Mouse (Mus musculus) heart, embryonic 16.5 days (tissue): ENCODE measurements around the gene Lgals8. TPM values are rescaled to one million over a fixed set of nuclear protein-coding genes. Genes with fewer than 3 reads are reported as not detected.
A peak's percentile ranks its signal among the peaks of the same experiment; 100 is the strongest.

ENCODE experiments used
- ATAC-seq: fragments of 200-750 bp; cut with Nextera tagmentation; replicated peaks from 2 replicates; pipeline ENCODE4 v1.8.0; 2017; ENCODE audit warnings: moderate number of reproducible peaks; ENCODE audit not compliant: insufficient read depth, low FRiP score; ENCODE audit errors: extremely low read depth
- H3K27ac ChIP-seq: fragments of 300-500 bp; sonication (generic); 2 replicates; pipeline ENCODE4 v1.5.1; 2014; ENCODE audit warnings: mild to moderate bottlenecking, low read length, control low read depth, moderate library complexity
- H3K27me3 ChIP-seq: fragments of 300-500 bp; sonication (generic); 2 replicates; pipeline ENCODE4 v1.6.1; 2014; ENCODE audit warnings: low read length, mixed read lengths; ENCODE audit not compliant: control insufficient read depth, insufficient read depth
- H3K36me3 ChIP-seq: fragments of 300-500 bp; sonication (generic); 2 replicates; pipeline ENCODE4 v1.6.1; 2014; ENCODE audit not compliant: control insufficient read depth, insufficient read depth
- H3K4me1 ChIP-seq: fragments of 300-500 bp; sonication (generic); 2 replicates; pipeline ENCODE4 v1.6.1; 2014; ENCODE audit warnings: low read length, mixed read lengths; ENCODE audit not compliant: control insufficient read depth, insufficient read depth
- H3K4me2 ChIP-seq: fragments of 300-500 bp; sonication (generic); 2 replicates; pipeline ENCODE4 v1.6.1; 2014; ENCODE audit warnings: low read depth, mild to moderate bottlenecking, control low read depth, low read length
- H3K4me3 ChIP-seq: fragments of 300-500 bp; sonication (generic); 2 replicates; pipeline ENCODE4 v1.5.1; 2014; ENCODE audit warnings: mild to moderate bottlenecking, control low read depth, low read length
- H3K9ac ChIP-seq: fragments of 300-500 bp; sonication (generic); 2 replicates; pipeline ENCODE4 v1.6.1; 2014; ENCODE audit warnings: low read length, control low read depth
- H3K9me3 ChIP-seq: fragments of 300-500 bp; sonication (generic); replicated peaks from 2 replicates; pipeline ENCODE4 v1.6.1; 2016; ENCODE audit warnings: low read length; ENCODE audit not compliant: control insufficient read depth
- WGBS: fragments of 180-500 bp; shearing (Covaris S2); extraction: QIAGEN DNeasy Blood & Tissue Kit; methylation state at CpG from one replicate; pipeline ENCODE4 v1.1.7; 2014; 5-methylcytosine and 5-hydroxymethylcytosine counted together
- polyA plus RNA-seq: library from polyadenylated mRNA; unstranded; fragments of >200 nt; fragmentation: Nextera tagmentation; extraction: Ambion mirVana; gene quantifications from 2 replicates; pipeline ENCODE4 v1.2.1, GENCODE M21; 2015

Gene Lgals8
- polyA plus RNA-seq, 1 experiment from 2014 or later: 19.8 TPM

DNA sequence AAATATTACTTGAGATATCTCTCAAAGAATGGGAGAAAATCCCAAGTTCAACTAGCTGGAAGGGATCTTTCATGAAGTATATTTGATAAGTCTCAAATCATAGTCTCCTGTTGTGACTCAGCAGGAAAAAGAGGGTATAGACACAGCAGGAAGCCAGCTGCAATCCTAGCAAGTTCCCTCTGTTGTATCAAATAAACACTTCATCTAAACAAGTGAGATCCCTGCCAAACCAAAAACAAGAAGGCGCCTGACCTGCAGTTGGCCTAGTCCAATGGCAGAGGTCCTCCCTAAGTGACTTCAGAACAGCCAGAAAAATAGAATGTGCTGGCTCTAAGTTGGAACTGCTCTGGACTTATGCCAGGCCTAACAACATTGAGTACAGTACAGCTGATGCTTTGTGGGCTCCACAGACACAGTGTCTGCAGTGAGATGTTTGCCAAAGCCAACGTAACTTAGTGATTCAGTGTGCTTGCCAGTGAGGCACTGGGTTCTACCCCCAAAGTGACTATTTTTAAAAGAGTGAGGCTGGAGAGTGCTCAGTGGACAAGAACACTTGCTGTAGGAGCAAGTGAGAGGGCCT is 22.6 kb downstream of the Lgals8 start:
- WGBS: 57% methylated on average over 2 of the region's 2 CpGs
- Histone ChIP-seq H3K4me3 (no peak overlapping the region), H3K27me3 (no peaks in the 10 kb centered on the region), H3K27ac (peak overlapping the region; percentile 43), H3K36me3 (peaks cover 33% of the 10 kb centered on the region), H3K4me2 (no peak overlapping the region), H3K9ac (no peak overlapping the region), H3K4me1 (peaks cover 11% of the 10 kb centered on the region), H3K9me3 (no peaks in the 10 kb centered on the region)
- ATAC-seq: peak; percentile 55

DNA sequence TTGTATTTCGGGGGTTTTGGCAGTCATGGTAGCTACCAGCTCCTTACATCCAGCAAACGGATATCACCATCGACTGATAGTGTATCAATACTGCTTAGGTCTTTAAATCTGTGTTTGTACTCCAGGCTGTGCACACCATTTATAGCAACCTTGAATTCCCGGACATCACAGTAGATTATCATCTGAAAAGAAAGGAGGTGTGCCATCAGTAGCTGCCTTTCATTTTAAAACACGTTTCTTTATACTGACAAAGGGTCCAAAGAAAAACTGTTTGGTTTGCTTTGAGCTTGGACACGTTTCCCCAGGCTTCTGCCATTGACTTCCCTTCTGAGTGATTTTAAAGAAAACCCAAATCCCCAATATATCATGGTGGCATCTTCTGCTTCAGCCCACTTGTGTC is 23.9 kb downstream of the Lgals8 start:
- Histone ChIP-seq H3K27me3 (no peaks in the 10 kb centered on the region), H3K36me3 (peaks cover 36% of the 10 kb centered on the region)
- 88% methylated on average over 6 of the region's 6 CpGs for WGBS

DNA sequence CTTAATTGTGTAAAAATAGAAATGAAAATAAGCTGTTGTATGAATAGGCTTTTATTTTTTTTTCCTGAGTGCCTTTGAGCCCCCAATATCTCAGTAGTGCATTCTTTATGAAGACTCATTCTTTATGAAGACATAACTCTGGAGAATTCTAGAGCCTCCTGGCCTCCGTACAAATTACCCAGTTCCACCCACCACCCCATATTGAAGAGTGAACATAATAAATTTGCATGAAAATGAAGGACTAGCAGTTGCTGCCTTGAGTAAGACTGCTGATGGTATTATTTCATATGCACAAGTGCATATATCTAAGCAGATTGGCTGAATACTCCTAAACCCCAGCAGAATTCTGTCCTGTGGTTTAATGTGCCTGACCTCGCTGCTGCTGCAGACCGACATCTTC is 25.2 kb downstream of the Lgals8 start:
- H3K27ac ChIP-seq: no peak overlapping the region
- no peak overlapping the region for H3K4me2 ChIP-seq
- no peak overlapping the region for H3K4me3 ChIP-seq
- peaks cover 11% of the 10 kb centered on the region for H3K4me1 ChIP-seq
- WGBS: 91% methylated on average over 3 of the region's 3 CpGs
- H3K9ac ChIP-seq: no peak overlapping the region
- H3K27me3 ChIP-seq: no peaks in the 10 kb centered on the region
- H3K36me3 ChIP-seq: peaks cover 40% of the 10 kb centered on the region
- H3K9me3 ChIP-seq: no peaks in the 10 kb centered on the region
- ATAC-seq: no peak

More for the DNA sequence above, 23.9 kb downstream of the Lgals8 start:
- H3K4me1 ChIP-seq: peaks cover 11% of the 10 kb centered on the region
- no peaks in the 10 kb centered on the region for H3K9me3 ChIP-seq
- H3K27ac ChIP-seq: no peak overlapping the region
- no peak overlapping the region for H3K9ac ChIP-seq
- H3K4me2 ChIP-seq: no peak overlapping the region
- no peak overlapping the region for H3K4me3 ChIP-seq
- ATAC-seq: no peak

DNA sequence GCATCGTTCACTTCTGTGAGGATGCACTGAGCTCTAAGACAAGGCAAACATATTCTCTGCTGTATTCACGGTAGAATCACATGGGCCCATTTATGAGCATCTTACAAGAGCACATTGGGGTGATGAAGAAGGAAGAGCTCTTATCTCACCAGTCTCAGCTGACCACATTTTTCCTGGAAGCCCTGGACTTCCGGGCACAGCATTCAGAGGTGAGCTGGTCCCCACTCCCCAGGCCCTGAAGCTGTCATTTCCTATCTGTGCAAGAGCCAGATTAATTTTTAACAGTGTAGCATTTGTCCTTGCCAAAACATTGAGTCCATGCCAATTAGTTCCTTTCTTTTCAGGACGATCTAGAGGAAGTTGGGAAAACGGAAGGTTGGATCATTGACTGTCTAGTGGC is 30.9 kb downstream of the Lgals8 start:
- Histone ChIP-seq H3K4me2 (no peak overlapping the region), H3K36me3 (peaks cover 71% of the 10 kb centered on the region), H3K4me3 (no peak overlapping the region), H3K9ac (no peak overlapping the region), H3K27ac (no peak overlapping the region), H3K9me3 (no peaks in the 10 kb centered on the region), H3K27me3 (no peaks in the 10 kb centered on the region), H3K4me1 (no peaks in the 10 kb centered on the region)
- ATAC-seq: no peak
- WGBS: 74% methylated on average over 5 of the region's 5 CpGs

DNA sequence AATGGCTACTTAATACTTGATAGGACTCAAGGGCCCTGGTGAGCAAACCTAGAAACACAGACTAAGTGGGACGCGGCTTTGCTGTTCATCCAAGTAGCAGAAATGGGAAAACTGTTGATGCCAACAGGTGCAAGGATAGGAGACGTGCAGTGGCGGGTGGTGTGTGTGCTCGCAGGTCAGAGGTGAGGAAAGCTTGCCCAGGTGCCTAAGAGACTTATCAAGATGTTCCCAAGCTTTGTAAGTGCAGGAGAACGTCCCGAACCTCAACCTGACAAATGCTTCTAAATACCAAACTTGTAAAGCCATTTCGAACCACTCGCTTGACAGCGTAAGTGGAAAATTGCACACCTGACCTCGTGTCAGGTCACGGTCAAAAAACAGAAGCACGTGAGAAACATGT is 36.2 kb downstream of the Lgals8 start:
- Histone ChIP-seq H3K36me3 (peaks cover 64% of the 10 kb centered on the region), H3K4me3 (no peak overlapping the region), H3K27me3 (no peaks in the 10 kb centered on the region), H3K4me1 (no peaks in the 10 kb centered on the region), H3K9ac (no peak overlapping the region), H3K9me3 (no peaks in the 10 kb centered on the region), H3K27ac (no peak overlapping the region), H3K4me2 (no peak overlapping the region)
- no peak for ATAC-seq
- WGBS: 93% methylated on average over 13 of the region's 13 CpGs

DNA sequence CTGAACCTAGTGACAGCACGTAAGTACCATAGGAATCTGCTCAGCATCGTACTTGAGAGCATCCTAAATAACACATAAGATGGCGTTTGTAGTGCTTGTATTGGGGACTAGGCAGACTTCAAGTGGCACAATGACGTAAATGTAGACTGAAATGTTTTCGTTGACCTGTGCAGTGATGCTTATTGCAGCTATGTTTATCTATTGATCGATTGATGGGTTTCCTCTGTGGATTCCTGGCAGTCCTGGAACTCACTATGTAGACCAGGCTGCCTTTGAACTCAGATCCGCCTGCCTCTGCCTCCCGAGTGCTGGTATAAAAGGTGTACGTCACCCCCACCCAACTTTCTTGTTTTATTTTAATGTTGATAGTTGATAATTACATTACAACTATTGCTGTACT is 44.1 kb downstream of the Lgals8 start:
- ATAC-seq: no peak
- no peak overlapping the region for H3K9ac ChIP-seq
- no peak overlapping the region for H3K4me3 ChIP-seq
- 92% methylated on average over 9 of the region's 9 CpGs for WGBS
- H3K36me3 ChIP-seq: peaks cover 47% of the 10 kb centered on the region
- H3K27ac ChIP-seq: no peak overlapping the region
- H3K4me1 ChIP-seq: no peaks in the 10 kb centered on the region
- no peak overlapping the region for H3K4me2 ChIP-seq
- H3K9me3 ChIP-seq: no peaks in the 10 kb centered on the region
- no peaks in the 10 kb centered on the region for H3K27me3 ChIP-seq

DNA sequence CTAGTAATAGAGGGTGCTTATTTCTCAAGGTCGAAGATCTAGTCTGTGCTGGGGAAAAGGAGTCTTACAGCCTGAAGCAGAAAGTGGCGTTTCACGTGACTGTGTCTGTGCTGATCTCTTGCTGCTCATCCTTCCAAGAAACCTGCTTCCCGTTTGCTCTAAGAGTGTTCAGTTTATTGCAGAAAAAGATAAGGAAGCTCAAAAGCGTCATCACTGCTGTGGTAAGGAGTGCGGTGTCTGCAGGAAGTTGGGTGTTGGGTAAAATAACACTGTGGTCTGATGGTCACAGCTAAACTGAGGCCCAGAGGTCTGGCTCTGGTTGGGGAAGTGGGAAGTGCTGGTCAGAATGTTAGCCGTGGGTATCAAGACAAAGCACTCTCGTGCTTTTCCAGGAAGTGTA is 52.7 kb downstream of the Lgals8 start:
- no peak overlapping the region for H3K9ac ChIP-seq
- H3K4me2 ChIP-seq: no peak overlapping the region
- 66% methylated on average over 8 of the region's 8 CpGs for WGBS
- no peak overlapping the region for H3K4me3 ChIP-seq
- H3K27ac ChIP-seq: no peak overlapping the region
- peaks cover 31% of the 10 kb centered on the region for H3K36me3 ChIP-seq
- peak; percentile 60; the same call in 1 of the 2 replicates for ATAC-seq
- H3K27me3 ChIP-seq: no peaks in the 10 kb centered on the region
- no peaks in the 10 kb centered on the region for H3K4me1 ChIP-seq
- no peaks in the 10 kb centered on the region for H3K9me3 ChIP-seq

DNA sequence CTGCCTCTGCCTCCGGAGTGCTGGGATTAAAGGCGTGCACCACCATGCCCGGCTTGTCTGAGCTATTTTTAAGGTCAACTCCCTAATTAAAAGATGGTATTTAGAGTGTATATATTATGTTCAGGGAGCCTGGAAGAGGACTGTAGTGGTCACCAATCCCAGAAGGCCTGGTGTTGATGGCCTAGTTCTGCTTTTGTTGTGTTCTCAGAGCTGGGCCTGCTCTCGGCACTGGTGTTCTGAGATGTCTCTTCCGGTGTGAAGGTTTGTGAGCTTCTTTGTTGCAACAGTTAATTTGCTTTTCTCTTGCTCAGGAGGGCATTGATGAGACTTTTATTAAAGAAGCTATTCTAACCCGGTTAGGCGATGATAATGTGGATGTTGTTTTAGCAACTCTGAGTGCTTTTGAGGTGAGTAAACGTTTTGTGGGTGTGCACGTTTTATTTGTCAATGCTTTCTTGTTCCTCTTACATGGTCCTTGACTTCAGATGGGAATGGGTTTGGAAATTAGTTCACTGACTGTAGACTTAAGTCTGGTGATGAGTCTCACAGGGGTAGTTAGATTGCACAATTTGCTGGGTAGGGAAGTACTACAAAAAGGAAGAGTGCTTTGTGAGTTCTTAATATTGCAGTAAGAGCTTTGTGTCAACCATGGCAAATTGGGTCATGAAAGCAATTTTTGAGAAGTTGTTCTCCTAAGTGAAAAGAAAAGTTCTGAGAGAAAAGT is 56.2 kb downstream of the Lgals8 start:
- Histone ChIP-seq H3K27me3 (no peaks in the 10 kb centered on the region), H3K9ac (no peak overlapping the region), H3K9me3 (no peaks in the 10 kb centered on the region), H3K4me1 (no peaks in the 10 kb centered on the region), H3K36me3 (peaks cover 25% of the 10 kb centered on the region), H3K4me2 (no peak overlapping the region), H3K4me3 (no peak overlapping the region), H3K27ac (no peak overlapping the region)
- WGBS: 92% methylated on average over 9 of the region's 9 CpGs
- no peak for ATAC-seq

DNA sequence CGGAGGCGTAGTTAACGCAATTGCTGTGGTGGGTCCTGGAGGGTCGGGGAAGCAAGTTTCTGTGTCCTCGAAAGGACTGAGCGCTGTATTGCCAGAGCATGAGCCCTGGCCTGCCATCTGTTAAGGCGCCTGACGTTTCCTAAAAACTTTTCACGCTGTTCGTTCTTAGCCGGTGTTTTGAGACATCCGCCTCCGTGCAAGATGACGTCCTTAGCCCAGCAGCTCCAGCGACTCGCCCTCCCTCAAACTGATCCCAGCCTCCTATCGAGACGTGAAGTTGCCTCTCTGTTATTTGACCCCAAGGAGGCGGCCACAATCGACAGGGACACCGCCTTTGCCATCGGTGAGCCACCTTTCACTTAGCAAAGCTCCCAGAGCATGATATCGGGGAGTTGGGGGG is 69.2 kb downstream of the Lgals8 start:
- H3K9me3 ChIP-seq: no peaks in the 10 kb centered on the region
- H3K9ac ChIP-seq: peak overlapping the region; percentile 79
- peak overlapping the region; percentile 100 for H3K4me3 ChIP-seq
- WGBS: under 1% methylated on average over 23 of the region's 23 CpGs
- H3K4me1 ChIP-seq: peaks cover 9% of the 10 kb centered on the region
- H3K27ac ChIP-seq: peak overlapping the region; percentile 29; the same call in 1 of the 2 replicates
- H3K4me2 ChIP-seq: peak overlapping the region; percentile 100
- no peaks in the 10 kb centered on the region; the same call in 1 of the 2 replicates for H3K36me3 ChIP-seq
- H3K27me3 ChIP-seq: no peaks in the 10 kb centered on the region
- ATAC-seq: 0 out of 2 replicates have a peak, but pooled peaks have one; percentile 0
